Comparison of ENCODE assay signal across 19 mouse cellular contexts in genomic region chr2:23041457-23041856, GRCm38 (mm10). TPM values are rescaled to one million over a fixed set of nuclear protein-coding genes. Genes with fewer than 3 reads are reported as not detected.
DNase-seq lines count a peak whose midpoint lies in the region; ATAC-seq and TF ChIP-seq lines count a peak whose summit lies in the region.
"Had no signal": no experiment of that assay in that cellular context is flagged by ENCODE, and none has a peak within 500 bp of the region (broad histone marks: within the 10 kb centered on the region; RNA-seq: fewer than 3 reads in every experiment).

No protein-coding gene starts in this region.

- H3K4me1 ChIP-seq in lung, postnatal 0 days (ENCODE audit: insufficient read depth, low read depth, low read length): peaks cover 8% of the 10 kb centered on the region; the same call in 1 of the 2 replicates
- H3K4me1 ChIP-seq in midbrain, embryonic 16.5 days (ENCODE audit: control insufficient read depth, insufficient read depth, low read length): peaks cover 20% of the 10 kb centered on the region

- TF ChIP-seq CTCF in lung, postnatal 0 days (IDR thresholded peaks at IDR 0.05): no peak

- H3K27me3 ChIP-seq in lung, postnatal 0 days (replicated peaks; ENCODE audit: insufficient read depth, low read length): no peaks in the 10 kb centered on the region
- no peaks in the 10 kb centered on the region for H3K27me3 ChIP-seq in midbrain, embryonic 16.5 days (ENCODE audit: control insufficient read depth, insufficient read depth, low read depth, low read length)
- H3K27me3 ChIP-seq: embryonic facial prominence, embryonic 13.5 days; forebrain, embryonic 15.5 days; neural tube, embryonic 13.5 days had no signal

- no peak overlapping the region for H3K9ac ChIP-seq in lung, postnatal 0 days (replicated peaks; ENCODE audit: low read depth)
- H3K9ac ChIP-seq in midbrain, embryonic 16.5 days (ENCODE audit: low read depth, low read length): no peak overlapping the region
- H3K9ac ChIP-seq: embryonic facial prominence, embryonic 13.5 days; forebrain, embryonic 15.5 days; neural tube, embryonic 13.5 days had no signal

- WGBS in lung, postnatal 0 days: 62% methylated on average over 4 of the region's 4 CpGs
- WGBS in midbrain, embryonic 16.5 days: 84% methylated on average over 4 of the region's 4 CpGs

- no peak overlapping the region for H3K4me2 ChIP-seq in lung, postnatal 0 days (replicated peaks; ENCODE audit: low read depth, low read length)
- no peak overlapping the region for H3K4me2 ChIP-seq in midbrain, embryonic 16.5 days (ENCODE audit: low read length)
- H3K4me2 ChIP-seq: embryonic facial prominence, embryonic 13.5 days; forebrain, embryonic 15.5 days; neural tube, embryonic 13.5 days had no signal

- H3K27ac ChIP-seq in lung, postnatal 0 days (ENCODE audit: low read length): no peak overlapping the region
- no peak overlapping the region for H3K27ac ChIP-seq in midbrain, embryonic 16.5 days (ENCODE audit: low read length)
- H3K27ac ChIP-seq: embryonic facial prominence, embryonic 13.5 days; forebrain, embryonic 15.5 days; layer of hippocampus, adult 2 months; limb, embryonic 10.5 days; neural tube, embryonic 13.5 days; stomach, postnatal 0 days had no signal

- DNase-seq in lung, postnatal 0 days (ENCODE audit: low spot score): peak; percentile 59
- DNase-seq in lung, adult 18-20 months: no peak
- peak; percentile 28 for DNase-seq in NIH3T3 (ENCODE audit: low read depth)
- peak; percentile 63 for DNase-seq in thymus, postnatal 25 days
- no peak for DNase-seq in layer of hippocampus, adult 11-12 months (ENCODE audit: low spot score)
- DNase-seq: adrenal gland, postnatal 10 days; cerebellum, adult 9-10 months; gastrocnemius, postnatal 14 days; heart, postnatal 36 days; kidney, adult 18-20 months; right cerebral cortex, adult 18-20 months had no signal

- TF ChIP-seq EP300 in lung, postnatal 0 days (IDR thresholded peaks at IDR 0.05): peak; percentile 65; the same call in 1 of the 2 replicates

- no peaks in the 10 kb centered on the region for H3K9me3 ChIP-seq in lung, postnatal 0 days (ENCODE audit: low read length)
- no peaks in the 10 kb centered on the region for H3K9me3 ChIP-seq in midbrain, embryonic 16.5 days (replicated peaks; ENCODE audit: control insufficient read depth, low read length, poor library complexity, severe bottlenecking)
- H3K9me3 ChIP-seq: embryonic facial prominence, embryonic 13.5 days; forebrain, embryonic 15.5 days; limb, embryonic 10.5 days; neural tube, embryonic 13.5 days had no signal

- H3K36me3 ChIP-seq in lung, postnatal 0 days (ENCODE audit: insufficient read depth, low read length): no peaks in the 10 kb centered on the region
- no peaks in the 10 kb centered on the region for H3K36me3 ChIP-seq in midbrain, embryonic 16.5 days (ENCODE audit: control insufficient read depth, insufficient read depth, low read length)
- H3K36me3 ChIP-seq: embryonic facial prominence, embryonic 13.5 days; forebrain, embryonic 15.5 days; limb, embryonic 10.5 days; neural tube, embryonic 13.5 days had no signal

- H3K4me3 ChIP-seq in lung, postnatal 0 days (ENCODE audit: low read depth, low read length): no peak overlapping the region
- H3K4me3 ChIP-seq in midbrain, embryonic 16.5 days (ENCODE audit: low read depth, low read length): no peak overlapping the region
- H3K4me3 ChIP-seq: embryonic facial prominence, embryonic 13.5 days; forebrain, embryonic 15.5 days; layer of hippocampus, adult 2 months; limb, embryonic 10.5 days; neural tube, embryonic 13.5 days had no signal

- ATAC-seq in lung, postnatal 0 days: no peak
- peak; percentile 48 for ATAC-seq in megakaryocyte, adult 5-6 weeks (ENCODE audit: poor library complexity, severe bottlenecking)
- no peak for ATAC-seq in midbrain, embryonic 16.5 days
- ATAC-seq: forebrain, embryonic 15.5 days had no signal

RNA-seq across cellular contexts. Expression of gene Abi1, which starts 1.4 kb away (rescaled TPM):
- 51.5 and 54.0 TPM in 2 replicates for polyA plus RNA-seq in lung, postnatal 0 days (2015; fragmentation: Nextera tagmentation; extraction: Ambion mirVana)
- total RNA-seq in megakaryocyte, adult 5-6 weeks (2015): 144 TPM in 2 replicates
- total RNA-seq in megakaryocyte, adult 5-6 weeks (2017): 185 and 235 TPM in 2 replicates
- 66.1 and 71.2 TPM in 2 replicates for polyA plus RNA-seq in midbrain, embryonic 16.5 days (2015; fragmentation: Nextera tagmentation; extraction: Ambion mirVana)

RNA-seq across cellular contexts. Expression of gene Acbd5, which starts 26.5 kb away (rescaled TPM):
- polyA plus RNA-seq in lung, postnatal 0 days (2015; fragmentation: Nextera tagmentation; extraction: Ambion mirVana): 34.1 and 38.7 TPM in 2 replicates
- total RNA-seq in megakaryocyte, adult 5-6 weeks (2015): 28.8 and 31.7 TPM in 2 replicates
- 47.4 and 48.7 TPM in 2 replicates for total RNA-seq in megakaryocyte, adult 5-6 weeks (2017)
- polyA plus RNA-seq in midbrain, embryonic 16.5 days (2015; fragmentation: Nextera tagmentation; extraction: Ambion mirVana): 80.2 and 80.6 TPM in 2 replicates

Comparison
In these comparisons a context has a peak if more than half of its experiments do, and no peak if none do; other contexts are left out.
1. DNase-seq: peak in lung, postnatal 0 days (single experiment), NIH3T3 (single experiment) and thymus, postnatal 25 days (single experiment); none in lung, adult 18-20 months (0 of 2) and layer of hippocampus, adult 11-12 months (single experiment).